Mouse (Mus musculus) bone marrow macrophage, adult 2 months (primary cell): ENCODE measurements around the gene Gfod1. TPM values are rescaled to one million over a fixed set of nuclear protein-coding genes. Genes with fewer than 3 reads are reported as not detected.
A peak's percentile ranks its signal among the peaks of the same experiment; 100 is the strongest.

Source experiments
- H3K27ac ChIP-seq: 2 replicates; pipeline ENCODE4 v1.5.1; 2012; ENCODE audit warnings: low read depth, low read length; ENCODE audit not compliant: insufficient read depth
- H3K4me1 ChIP-seq: 2 replicates; pipeline ENCODE4 v1.6.1; 2012; ENCODE audit warnings: low read length; ENCODE audit not compliant: control insufficient read depth, insufficient read depth
- H3K4me3 ChIP-seq: 2 replicates; pipeline ENCODE4 v1.5.1; 2012; ENCODE audit warnings: mild to moderate bottlenecking, low read length, moderate library complexity; ENCODE audit not compliant: insufficient read depth
- CTCF ChIP-seq: IDR thresholded peaks from 2 replicates; pipeline ENCODE4 v1.5.1; 2012; ENCODE audit warnings: low read depth, mild to moderate bottlenecking, low read length, moderate library complexity
- POLR2A ChIP-seq: IDR thresholded peaks from 2 replicates; pipeline ENCODE4 v1.6.1; 2012; ENCODE audit warnings: mild to moderate bottlenecking, low read depth, low read length, borderline replicate concordance
- polyA plus RNA-seq: library from polyadenylated mRNA; stranded (reverse); fragments of >200 nt; gene quantifications from 2 replicates; pipeline ENCODE4 v1.2.4, GENCODE M21; 2012; ENCODE audit not compliant: missing spikeins, insufficient read depth, insufficient read length

The Gfod1 gene
- polyA plus RNA-seq, 1 experiment = 0.31 TPM

DNA sequence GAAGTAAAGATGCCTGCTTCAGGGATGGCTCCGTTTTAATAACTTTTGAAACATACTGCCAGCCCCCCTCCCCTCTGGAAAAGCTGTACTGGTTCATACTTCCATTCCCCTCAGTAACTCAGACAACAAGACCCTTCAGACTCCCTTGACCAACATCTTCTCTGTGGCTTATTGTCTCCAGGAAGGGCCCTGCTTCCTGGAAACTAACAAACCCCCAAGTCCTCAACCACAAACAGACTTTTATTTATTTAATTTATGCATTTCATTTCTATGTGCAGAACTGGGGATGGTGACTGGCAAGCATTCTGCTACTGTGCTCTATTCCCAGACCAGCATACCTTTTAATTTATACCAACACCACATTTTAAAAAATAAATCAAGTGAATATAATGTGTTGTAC lies 21.5 kb upstream of the Gfod1 start:
- no peak overlapping the region for H3K27ac ChIP-seq
- TF ChIP-seq CTCF = no peak
- TF ChIP-seq POLR2A = no peak
- H3K4me1 ChIP-seq = no peaks in the 10 kb centered on the region
- no peak overlapping the region for H3K4me3 ChIP-seq

- H3K4me1 ChIP-seq = 0 out of 2 replicates have a peak, but pooled peaks cover 2% of the 10 kb centered on the region
- no peak overlapping the region for H3K27ac ChIP-seq
Observed at GRCm38 (mm10) chr13:43321492-43321891, 17.5 kb upstream of the Gfod1 start.

DNA sequence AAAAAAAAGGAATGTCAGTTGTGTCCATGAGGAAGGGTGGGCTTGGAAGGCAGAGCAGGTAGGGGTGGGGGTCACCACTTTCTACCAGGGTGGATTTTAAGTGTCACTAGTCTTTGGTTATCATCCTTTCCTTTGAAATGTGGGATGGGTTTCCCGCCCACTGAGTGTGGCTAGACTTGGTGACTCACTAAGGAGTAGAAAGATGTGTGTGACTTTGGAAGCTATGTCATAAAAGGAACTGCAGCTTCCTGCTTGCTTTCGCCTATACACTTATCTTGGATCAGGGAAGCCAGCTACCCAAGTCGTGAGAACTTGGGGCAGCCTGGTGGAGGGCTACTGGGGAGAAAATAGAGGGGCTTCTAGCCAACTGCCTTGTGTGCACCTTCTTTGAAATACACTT lies 15.4 kb upstream of the Gfod1 start:
- Histone ChIP-seq H3K27ac (no peak overlapping the region), H3K4me3 (no peak overlapping the region), H3K4me1 (0 out of 2 replicates have a peak, but pooled peaks cover 2% of the 10 kb centered on the region)
- TF ChIP-seq CTCF (no peak), POLR2A (no peak)

More at GRCm38 (mm10) chr13:43321492-43321891, 17.5 kb upstream of the Gfod1 start:
- H3K4me3 ChIP-seq = no peak overlapping the region
- no peak for TF ChIP-seq POLR2A
- no peak for TF ChIP-seq CTCF

DNA sequence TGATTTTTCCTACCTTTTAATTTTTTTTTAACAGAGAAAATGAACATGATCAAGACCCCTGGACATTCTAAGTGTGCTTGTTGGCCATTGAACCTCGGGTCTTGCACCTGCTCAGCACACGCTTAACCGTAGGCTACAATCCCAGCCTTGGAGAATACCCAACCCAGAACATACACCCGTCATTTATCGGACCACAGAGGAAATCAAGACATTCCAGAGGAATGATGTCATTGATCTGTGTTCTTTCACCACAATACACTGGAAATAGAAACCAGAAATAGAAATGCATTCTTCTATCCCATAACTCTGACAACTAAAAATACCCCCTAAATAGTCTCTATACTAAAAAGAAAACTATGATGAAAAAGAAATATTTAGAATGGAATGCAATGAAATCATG lies 13.4 kb upstream of the Gfod1 start:
- TF ChIP-seq CTCF (no peak), POLR2A (no peak)

DNA sequence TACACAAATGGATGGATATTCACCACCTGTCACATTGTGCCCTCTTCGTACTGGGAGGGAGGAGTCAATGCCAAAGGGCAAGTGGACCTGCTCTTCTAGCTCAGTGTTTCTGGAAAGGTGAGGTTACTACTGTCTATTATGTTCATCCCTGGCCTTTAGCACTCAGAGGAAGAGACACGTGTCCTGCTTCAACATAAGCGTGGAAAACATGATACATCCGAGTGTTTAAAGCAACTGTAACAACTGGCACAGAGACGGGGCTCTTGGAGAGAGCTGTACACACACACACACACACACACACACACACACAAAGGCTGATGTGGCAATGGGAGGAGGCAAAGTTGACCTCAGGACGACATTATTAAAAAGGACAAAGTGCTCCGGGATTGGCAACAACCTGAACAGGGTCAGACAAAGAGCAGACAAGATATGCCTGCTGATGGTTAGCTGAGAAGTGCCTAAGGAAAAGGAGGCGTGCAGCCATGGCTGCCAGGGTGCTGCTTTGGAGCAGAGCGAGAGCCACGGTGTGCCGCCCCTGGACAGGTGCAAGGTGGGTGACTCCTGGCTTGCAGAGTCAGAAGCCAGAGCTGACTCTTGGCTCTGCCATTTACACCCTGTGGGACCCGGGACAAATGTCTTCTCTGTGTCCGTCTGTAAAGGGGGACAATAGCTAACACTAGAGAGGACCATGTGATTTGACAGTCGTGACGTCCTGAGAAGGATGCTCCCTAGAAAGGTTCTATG lies 1.4 kb upstream of the Gfod1 start:
- Histone ChIP-seq H3K4me1 (peaks cover 10% of the 10 kb centered on the region), H3K27ac (no peak overlapping the region), H3K4me3 (no peak overlapping the region)
- TF ChIP-seq CTCF = no peak
- TF ChIP-seq POLR2A = no peak

More for the DNA sequence above, 13.4 kb upstream of the Gfod1 start:
- Histone ChIP-seq H3K4me3 (no peak overlapping the region), H3K4me1 (0 out of 2 replicates have a peak, but pooled peaks cover 2% of the 10 kb centered on the region), H3K27ac (no peak overlapping the region)

- peak overlapping the region; percentile 57 for H3K4me3 ChIP-seq
- TF ChIP-seq POLR2A (no peak), CTCF (no peak)
- no peak overlapping the region for H3K27ac ChIP-seq
- H3K4me1 ChIP-seq = peaks cover 10% of the 10 kb centered on the region
Observed at GRCm38 (mm10) chr13:43304700-43305099, 728 bp upstream of the Gfod1 start.

GRCm38 (mm10) chr13:43303161-43303965 lies 609 bp downstream of the Gfod1 start:
- H3K27ac ChIP-seq = no peak overlapping the region
- H3K4me3 ChIP-seq = peak overlapping the region; percentile 70
- H3K4me1 ChIP-seq = peaks cover 10% of the 10 kb centered on the region
- TF ChIP-seq POLR2A (no peak), CTCF (no peak)

DNA sequence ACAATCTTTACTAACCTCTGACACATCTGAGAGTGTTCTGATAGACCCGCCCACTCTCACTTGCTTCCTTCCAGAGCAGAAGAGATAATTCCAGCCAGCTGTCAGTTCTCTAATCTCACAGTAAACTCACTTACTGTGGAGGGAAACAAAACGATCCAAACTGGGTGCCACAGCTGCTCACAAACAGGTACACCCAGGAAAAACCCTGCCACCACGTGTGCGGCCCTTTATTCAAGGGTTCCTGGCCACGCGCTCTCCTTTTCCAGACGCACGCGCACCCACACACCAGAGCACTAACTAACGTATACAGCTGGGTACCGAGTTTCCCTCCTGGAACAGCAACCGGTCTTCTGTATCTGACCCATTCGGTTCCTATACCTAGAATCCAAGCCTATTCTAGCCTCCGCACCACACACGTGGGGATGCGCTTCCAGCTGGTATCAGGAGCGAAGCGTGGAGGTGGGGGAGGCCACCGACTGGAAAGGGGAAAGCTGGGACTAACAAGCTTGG lies 1.3 kb downstream of the Gfod1 start:
- Histone ChIP-seq H3K4me3 (peak overlapping the region; percentile 70), H3K4me1 (peaks cover 10% of the 10 kb centered on the region), H3K27ac (no peak overlapping the region)
- TF ChIP-seq CTCF = no peak
- TF ChIP-seq POLR2A = no peak

DNA sequence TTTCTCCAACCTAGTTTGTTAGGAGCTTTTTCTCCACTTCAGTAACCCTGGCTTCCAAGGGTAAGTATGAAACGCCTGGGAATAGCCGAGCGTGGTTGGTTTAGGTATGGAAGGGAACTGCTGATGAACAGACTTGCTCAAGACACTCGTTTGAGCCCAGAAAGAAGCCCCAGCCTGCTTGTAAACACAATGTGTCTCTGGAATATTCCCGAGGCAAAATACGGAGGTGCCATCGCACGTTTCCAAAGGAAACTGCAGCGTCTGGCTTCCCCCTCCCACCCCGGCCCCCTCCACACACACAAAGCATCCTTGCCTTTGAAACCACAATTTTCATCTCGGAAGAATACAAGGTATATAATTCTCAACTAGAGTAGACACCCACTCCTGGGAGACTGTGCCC lies 1.7 kb downstream of the Gfod1 start:
- TF ChIP-seq POLR2A (no peak), CTCF (no peak)
- Histone ChIP-seq H3K4me1 (peaks cover 10% of the 10 kb centered on the region), H3K4me3 (no peak overlapping the region), H3K27ac (no peak overlapping the region)

- Histone ChIP-seq H3K4me3 (no peak overlapping the region), H3K27ac (no peak overlapping the region), H3K4me1 (peaks cover 10% of the 10 kb centered on the region)
- TF ChIP-seq POLR2A (no peak), CTCF (no peak)
Observed at GRCm38 (mm10) chr13:43300906-43301305, 3.1 kb downstream of the Gfod1 start.
